Mouse (Mus musculus) brown adipose tissue, adult 24 weeks (tissue): ENCODE results near the gene Nbeal1. TPM values are rescaled to one million over a fixed set of nuclear protein-coding genes. Genes with fewer than 3 reads are reported as not detected.
A peak's percentile ranks its signal among the peaks of the same experiment; 100 is the strongest.
"Not testable (repeated sequence)": the region's sequence is repeated elsewhere in the genome, so short reads cannot be mapped to it uniquely, and the experiment has no call there.

ENCODE experiments used
- H3K27ac ChIP-seq: fragments of 200-500 bp; replicated peaks from 2 replicates; pipeline ENCODE4 v1.5.1; 2012; ENCODE audit warnings: low read depth, mild to moderate bottlenecking, low read length
- H3K4me1 ChIP-seq: fragments of 200-500 bp; 2 replicates; pipeline ENCODE4 v1.6.1; 2012; ENCODE audit warnings: low read length, mixed read lengths; ENCODE audit not compliant: control insufficient read depth, insufficient read depth, insufficient read length
- H3K4me3 ChIP-seq: fragments of 200-500 bp; 2 replicates; pipeline ENCODE4 v1.5.1; 2012; ENCODE audit warnings: low read depth, mild to moderate bottlenecking, low read length, moderate library complexity; ENCODE audit not compliant: insufficient read depth
- polyA plus RNA-seq: library from polyadenylated mRNA; stranded (reverse); fragments of >200 nt; gene quantifications from 2 replicates; pipeline ENCODE4 v1.2.4, GENCODE M21; 2012; ENCODE audit not compliant: missing spikeins, insufficient read depth, insufficient read length

Gene Nbeal1
- polyA plus RNA-seq: 8.3 and 8.4 TPM in 2 replicates

- H3K27ac ChIP-seq: peak within 1 kb of the TSS; percentile 99
- H3K4me1 ChIP-seq: no peaks in the 10 kb centered on the region
- H3K4me3 ChIP-seq: peak within 1 kb of the TSS; percentile 93
These were observed at the start of gene Nbeal1 for GRCm38 (mm10) chr1:60179932-60180783. TSS of gene Nbeal1 (plus strand) at chr1:60180599.

GRCm38 (mm10) chr1:60137346-60137745 lies 43.1 kb upstream of the Nbeal1 start:
- no peak overlapping the region for H3K27ac ChIP-seq
- no peak overlapping the region for H3K4me3 ChIP-seq
- H3K4me1 ChIP-seq: no peaks in the 10 kb centered on the region

GRCm38 (mm10) chr1:60152700-60153099 lies 27.7 kb upstream of the Nbeal1 start:
- Histone ChIP-seq H3K4me3 (no peak overlapping the region), H3K4me1 (no peaks in the 10 kb centered on the region), H3K27ac (no peak overlapping the region)

- Histone ChIP-seq H3K4me3 (no peak overlapping the region), H3K27ac (no peak overlapping the region), H3K4me1 (no peaks in the 10 kb centered on the region)
These were observed 23.7 kb upstream of the Nbeal1 start for GRCm38 (mm10) chr1:60156651-60157050.

GRCm38 (mm10) chr1:60158411-60158810 lies 22.0 kb upstream of the Nbeal1 start:
- peak overlapping the region; percentile 45 for H3K4me3 ChIP-seq
- H3K27ac ChIP-seq: 0 out of 2 replicates have a peak overlapping the region, but pooled peaks have one; percentile 27
- no peaks in the 10 kb centered on the region for H3K4me1 ChIP-seq

- Histone ChIP-seq H3K27ac (no peak overlapping the region), H3K4me3 (no peak overlapping the region)
These were observed 16.7 kb upstream of the Nbeal1 start for GRCm38 (mm10) chr1:60163676-60164075.

GRCm38 (mm10) chr1:60169626-60170025 lies 10.8 kb upstream of the Nbeal1 start:
- Histone ChIP-seq H3K27ac (peak overlapping the region; percentile 90), H3K4me1 (no peaks in the 10 kb centered on the region), H3K4me3 (no peak overlapping the region)

More at GRCm38 (mm10) chr1:60163676-60164075, 16.7 kb upstream of the Nbeal1 start:
- no peaks in the 10 kb centered on the region for H3K4me1 ChIP-seq

- no peaks in the 10 kb centered on the region for H3K4me1 ChIP-seq
- peak overlapping the region; percentile 80 for H3K27ac ChIP-seq
- no peak overlapping the region for H3K4me3 ChIP-seq
These were observed 10.1 kb upstream of the Nbeal1 start for GRCm38 (mm10) chr1:60170251-60170650.

GRCm38 (mm10) chr1:60173119-60173518 lies 7.3 kb upstream of the Nbeal1 start:
- no peak overlapping the region for H3K4me3 ChIP-seq
- H3K27ac ChIP-seq: no peak overlapping the region
- H3K4me1 ChIP-seq: no peaks in the 10 kb centered on the region

- H3K4me1 ChIP-seq, H3K4me3 ChIP-seq, H3K27ac ChIP-seq: not testable (repeated sequence)
These were observed 2.6 kb upstream of the Nbeal1 start for GRCm38 (mm10) chr1:60177814-60178213.

- Histone ChIP-seq H3K4me3 (peak overlapping the region; percentile 12; the same call in 1 of the 2 replicates), H3K4me1 (no peaks in the 10 kb centered on the region), H3K27ac (peak overlapping the region; percentile 20; the same call in 1 of the 2 replicates)
These were observed 1.0 kb upstream of the Nbeal1 start for GRCm38 (mm10) chr1:60179376-60179775.

GRCm38 (mm10) chr1:60180784-60181221 lies 404 bp downstream of the Nbeal1 start:
- Histone ChIP-seq H3K4me1 (no peaks in the 10 kb centered on the region), H3K4me3 (peak overlapping the region; percentile 93)

GRCm38 (mm10) chr1:60188454-60188853 lies 8.1 kb downstream of the Nbeal1 start:
- no peak overlapping the region for H3K4me3 ChIP-seq
- peaks cover 6% of the 10 kb centered on the region for H3K4me1 ChIP-seq
- H3K27ac ChIP-seq: no peak overlapping the region

More at GRCm38 (mm10) chr1:60180784-60181221, 404 bp downstream of the Nbeal1 start:
- H3K27ac ChIP-seq: peak overlapping the region; percentile 94

- Histone ChIP-seq H3K4me3 (no peak overlapping the region), H3K4me1 (peaks cover 2% of the 10 kb centered on the region; the same call in 1 of the 2 replicates), H3K27ac (no peak overlapping the region)
These were observed 16.4 kb downstream of the Nbeal1 start for GRCm38 (mm10) chr1:60196813-60197212.

- Histone ChIP-seq H3K4me3 (no peak overlapping the region), H3K27ac (no peak overlapping the region), H3K4me1 (peaks cover 2% of the 10 kb centered on the region; the same call in 1 of the 2 replicates)
These were observed 18.6 kb downstream of the Nbeal1 start for GRCm38 (mm10) chr1:60199006-60199405.

GRCm38 (mm10) chr1:60236261-60236660 lies 55.9 kb downstream of the Nbeal1 start:
- Histone ChIP-seq H3K4me1 (no peaks in the 10 kb centered on the region), H3K27ac (no peak overlapping the region)

More at GRCm38 (mm10) chr1:60236261-60236660, 55.9 kb downstream of the Nbeal1 start:
- no peak overlapping the region for H3K4me3 ChIP-seq
